Mouse (Mus musculus) ES-E14 (cell line): Measurements from ENCODE around the gene Mmp17.

Experiments
- CHD2 ChIP-seq: IDR thresholded peaks from 2 replicates; pipeline ENCODE4 v1.6.1; 2014; ENCODE audit warnings: mild to moderate bottlenecking, low read depth, low read length, inconsistent platforms
- HCFC1 ChIP-seq: IDR thresholded peaks from 2 replicates; pipeline ENCODE4 v1.6.1; 2012; ENCODE audit warnings: low read length, inconsistent platforms, borderline replicate concordance; ENCODE audit not compliant: insufficient read depth
- MAFK ChIP-seq: IDR thresholded peaks from 2 replicates; pipeline ENCODE4 v1.6.1; 2014; ENCODE audit warnings: mild to moderate bottlenecking, low read depth, low read length, inconsistent platforms; ENCODE audit not compliant: insufficient read depth
- ZC3H11A ChIP-seq: IDR thresholded peaks from 2 replicates; pipeline ENCODE4 v1.6.1; 2012; ENCODE audit warnings: low read depth, mild to moderate bottlenecking, inconsistent platforms, low read length, borderline replicate concordance
- ZNF384 ChIP-seq: IDR thresholded peaks from 2 replicates; pipeline ENCODE4 v1.6.1; 2012; ENCODE audit warnings: low read depth, low read length, inconsistent platforms

GRCm38 (mm10) chr5:129535431-129535830, 48.5 kb upstream of the Mmp17 start:
- TF ChIP-seq MAFK (no peak), ZNF384 (no peak), CHD2 (no peak), ZC3H11A (no peak), HCFC1 (no peak)
